Mouse (Mus musculus) adrenal gland, adult 18-20 months (tissue): ENCODE measurements at regions not wholly inside any gene's neighbourhood (a gene's known extent, or its start where the extent isn't known, plus 50 kb on each side); places are given as distances from the start of the nearest gene placed in this dataset.
"Not testable (repeated sequence)": the region's sequence is repeated elsewhere in the genome, so short reads cannot be mapped to it uniquely, and the experiment has no call there.

Experiments used
- DNase-seq, 2 experiments: peaks; one replicate each; pipeline ENCODE4 v3.0.0; 2021 to 2022; ENCODE audit warnings: low spot score in 2 of 2

GRCm38 (mm10) chr12:45287759-45288158, 213.2 kb upstream of the Stxbp6 start:
- DNase-seq, result no peak

- DNase-seq, result no peak
These were observed 181.8 kb upstream of the Stxbp6 start for GRCm38 (mm10) chr12:45256309-45256708.

- no peak for DNase-seq
These were observed 136.6 kb upstream of the Stxbp6 start for GRCm38 (mm10) chr12:45211131-45211530.

- no peak for DNase-seq
These were observed 120.9 kb upstream of the Stxbp6 start for GRCm38 (mm10) chr12:45195304-45195920.

GRCm38 (mm10) chr12:45187149-45187548, 112.6 kb upstream of the Stxbp6 start:
- DNase-seq, result no peak

- DNase-seq, result no peak
These were observed 110.0 kb upstream of the Stxbp6 start for GRCm38 (mm10) chr12:45184510-45184909.

GRCm38 (mm10) chr12:45177454-45177853, 102.9 kb upstream of the Stxbp6 start:
- DNase-seq, result no peak

- not testable (repeated sequence) for DNase-seq
These were observed 100.8 kb upstream of the Stxbp6 start for GRCm38 (mm10) chr12:45175259-45175658.

- DNase-seq, result peak; percentile 71 to 72
These were observed 97.6 kb upstream of the Stxbp6 start for GRCm38 (mm10) chr12:45171927-45172642.

GRCm38 (mm10) chr12:45162011-45162410, 87.5 kb upstream of the Stxbp6 start:
- DNase-seq, result peak in 1 of 2 experiments; percentile 13

- DNase-seq, result not testable (repeated sequence)
These were observed 87.1 kb upstream of the Stxbp6 start for GRCm38 (mm10) chr12:45161581-45161980.

- no peak for DNase-seq
These were observed 84.5 kb upstream of the Stxbp6 start for GRCm38 (mm10) chr12:45158986-45159385.

- no peak for DNase-seq
These were observed 63.0 kb upstream of the Stxbp6 start for GRCm38 (mm10) chr12:45137438-45138018.

GRCm38 (mm10) chr12:45133415-45133814, 58.9 kb upstream of the Stxbp6 start:
- DNase-seq, result no peak

GRCm38 (mm10) chr12:45131139-45131538, 56.6 kb upstream of the Stxbp6 start:
- DNase-seq, result no peak

- DNase-seq, result no peak
These were observed 51.4 kb upstream of the Stxbp6 start for GRCm38 (mm10) chr12:45125866-45126265.
